Mouse (Mus musculus) hindbrain, embryonic 13.5 days (tissue): ENCODE measurements around the gene Dnah7c. TPM values are rescaled to one million over a fixed set of nuclear protein-coding genes. Genes with fewer than 3 reads are reported as not detected.
"Not testable (repeated sequence)": the region's sequence is repeated elsewhere in the genome, so short reads cannot be mapped to it uniquely, and the experiment has no call there.

Source experiments
- ATAC-seq: fragments of 200-750 bp; cut with Nextera tagmentation; 2 replicates; pipeline ENCODE4 v1.8.0; 2017; ENCODE audit warnings: moderate TSS enrichment; ENCODE audit not compliant: low FRiP score
- H3K27ac ChIP-seq: fragments of 300-500 bp; sonication (generic); 2 replicates; pipeline ENCODE4 v1.5.1; 2015; ENCODE audit warnings: inconsistent platforms, mild to moderate bottlenecking, moderate library complexity
- H3K27me3 ChIP-seq: fragments of 300-500 bp; sonication (generic); 2 replicates; pipeline ENCODE4 v1.6.1; 2015; ENCODE audit warnings: mild to moderate bottlenecking, inconsistent platforms
- H3K36me3 ChIP-seq: fragments of 300-500 bp; sonication (generic); 2 replicates; pipeline ENCODE4 v1.6.1; 2015; ENCODE audit warnings: mild to moderate bottlenecking, inconsistent platforms
- H3K4me1 ChIP-seq: fragments of 300-500 bp; sonication (generic); replicated peaks from 2 replicates; pipeline ENCODE4 v1.6.1; 2015; ENCODE audit warnings: inconsistent platforms
- H3K4me2 ChIP-seq: fragments of 300-500 bp; sonication (generic); 2 replicates; pipeline ENCODE4 v1.6.1; 2015; ENCODE audit warnings: inconsistent platforms, mild to moderate bottlenecking, moderate library complexity
- H3K4me3 ChIP-seq: fragments of 300-500 bp; sonication (generic); 2 replicates; pipeline ENCODE4 v1.5.1; 2015; ENCODE audit warnings: mild to moderate bottlenecking, inconsistent platforms
- H3K9ac ChIP-seq: fragments of 300-500 bp; sonication (generic); 2 replicates; pipeline ENCODE4 v1.6.1; 2015; ENCODE audit warnings: mild to moderate bottlenecking, inconsistent platforms
- H3K9me3 ChIP-seq: fragments of 300-500 bp; sonication (generic); 2 replicates; pipeline ENCODE4 v1.6.1; 2016; ENCODE audit warnings: inconsistent platforms
- WGBS: fragments of 180-500 bp; shearing (Covaris S2); methylation state at CpG from one replicate; pipeline ENCODE4 v1.1.7; 2015; 5-methylcytosine and 5-hydroxymethylcytosine counted together
- polyA plus RNA-seq: library from polyadenylated mRNA; unstranded; fragments of >200 nt; fragmentation: Nextera tagmentation; extraction: Ambion mirVana; gene quantifications from 2 replicates; pipeline ENCODE4 v1.2.1, GENCODE M21; 2015

Gene Dnah7c
- polyA plus RNA-seq: 0.17 and 0.23 TPM in 2 replicates

GRCm38 (mm10) chr1:46425137-46425925 is at the start of gene Dnah7c:
Dnah7c (plus strand) TSS chr1:46425592.
- 9% methylated on average over 30 of the region's 30 CpGs for WGBS
- Histone ChIP-seq H3K4me1 (peaks cover 9% of the 10 kb centered on the region; the same call in 1 of the 2 replicates), H3K4me2 (peak within 1 kb of the TSS; percentile 85), H3K9me3 (no peaks in the 10 kb centered on the region), H3K27ac (peak within 1 kb of the TSS; percentile 23; the same call in 1 of the 2 replicates), H3K4me3 (peak within 1 kb of the TSS; percentile 54), H3K36me3 (no peaks in the 10 kb centered on the region), H3K27me3 (no peaks in the 10 kb centered on the region), H3K9ac (peak within 1 kb of the TSS; percentile 71)
- ATAC-seq: peak; percentile 86

- not testable (repeated sequence) for ATAC-seq
These were observed 44.8 kb upstream of the Dnah7c start for GRCm38 (mm10) chr1:46380641-46381040.

GRCm38 (mm10) chr1:46394681-46395297 is 30.6 kb upstream of the Dnah7c start:
- WGBS: 58% methylated on average over 3 of the region's 4 CpGs
- not testable (repeated sequence) for H3K4me2 ChIP-seq

More at GRCm38 (mm10) chr1:46380641-46381040, 44.8 kb upstream of the Dnah7c start:
- H3K9me3 ChIP-seq, H3K27ac ChIP-seq, H3K27me3 ChIP-seq, H3K9ac ChIP-seq, H3K4me2 ChIP-seq, H3K4me1 ChIP-seq, H3K4me3 ChIP-seq, H3K36me3 ChIP-seq: not testable (repeated sequence)
- WGBS: 93% methylated on average over 3 of the region's 3 CpGs

GRCm38 (mm10) chr1:46408324-46409115 is 16.9 kb upstream of the Dnah7c start:
- no peak overlapping the region for H3K27ac ChIP-seq
- no peaks in the 10 kb centered on the region for H3K36me3 ChIP-seq
- no peaks in the 10 kb centered on the region for H3K4me1 ChIP-seq
- no peaks in the 10 kb centered on the region; the same call in 1 of the 2 replicates for H3K9me3 ChIP-seq
- H3K4me2 ChIP-seq: no peak overlapping the region
- no peak overlapping the region for H3K4me3 ChIP-seq
- no peaks in the 10 kb centered on the region for H3K27me3 ChIP-seq
- no peak overlapping the region for H3K9ac ChIP-seq
- WGBS: 90% methylated on average over 6 of the region's 6 CpGs
- ATAC-seq: no peak

More at GRCm38 (mm10) chr1:46394681-46395297, 30.6 kb upstream of the Dnah7c start:
- not testable (repeated sequence) for H3K4me3 ChIP-seq, H3K36me3 ChIP-seq, H3K9ac ChIP-seq, H3K9me3 ChIP-seq, H3K27me3 ChIP-seq, H3K27ac ChIP-seq, H3K4me1 ChIP-seq
- peak; percentile 73 for ATAC-seq

- not testable (repeated sequence) for H3K4me1 ChIP-seq, H3K4me2 ChIP-seq, H3K9ac ChIP-seq, H3K36me3 ChIP-seq, H3K27me3 ChIP-seq, ATAC-seq, H3K9me3 ChIP-seq, H3K27ac ChIP-seq, H3K4me3 ChIP-seq
- 93% methylated on average over 7 of the region's 7 CpGs for WGBS
These were observed 10.6 kb upstream of the Dnah7c start for GRCm38 (mm10) chr1:46414798-46415197.

- H3K36me3 ChIP-seq, H3K9me3 ChIP-seq, H3K27me3 ChIP-seq, H3K27ac ChIP-seq, H3K4me3 ChIP-seq, H3K4me1 ChIP-seq, H3K9ac ChIP-seq, H3K4me2 ChIP-seq, ATAC-seq: not testable (repeated sequence)
- WGBS: 21% methylated on average over 3 of the region's 3 CpGs
These were observed 8.4 kb upstream of the Dnah7c start for GRCm38 (mm10) chr1:46416946-46417345.

- not testable (repeated sequence) for H3K27ac ChIP-seq, H3K36me3 ChIP-seq, H3K4me3 ChIP-seq, H3K27me3 ChIP-seq, H3K4me1 ChIP-seq, H3K9me3 ChIP-seq, H3K4me2 ChIP-seq, H3K9ac ChIP-seq
- peak; percentile 89 for ATAC-seq
- WGBS: 47% methylated on average over 4 of the region's 4 CpGs
These were observed 6.4 kb upstream of the Dnah7c start for GRCm38 (mm10) chr1:46418966-46419365.

GRCm38 (mm10) chr1:46428401-46428800 is 3.0 kb downstream of the Dnah7c start:
- Histone ChIP-seq H3K36me3 (no peaks in the 10 kb centered on the region), H3K4me3 (no peak overlapping the region), H3K4me1 (peaks cover 9% of the 10 kb centered on the region; the same call in 1 of the 2 replicates), H3K27me3 (no peaks in the 10 kb centered on the region), H3K9me3 (no peaks in the 10 kb centered on the region), H3K4me2 (no peak overlapping the region), H3K9ac (no peak overlapping the region), H3K27ac (no peak overlapping the region)
- 76% methylated on average over 2 of the region's 2 CpGs for WGBS
- no peak for ATAC-seq

- H3K4me2 ChIP-seq, H3K4me1 ChIP-seq, H3K4me3 ChIP-seq, H3K27me3 ChIP-seq, H3K9me3 ChIP-seq, ATAC-seq, H3K36me3 ChIP-seq, H3K9ac ChIP-seq, H3K27ac ChIP-seq: not testable (repeated sequence)
- WGBS: 83% methylated on average over 1 of the region's 1 CpGs
These were observed 89.3 kb downstream of the Dnah7c start for GRCm38 (mm10) chr1:46514671-46515070.

- Histone ChIP-seq H3K36me3 (no peaks in the 10 kb centered on the region), H3K4me2 (no peak overlapping the region), H3K27ac (no peak overlapping the region), H3K9me3 (no peaks in the 10 kb centered on the region), H3K9ac (no peak overlapping the region), H3K4me1 (no peaks in the 10 kb centered on the region), H3K4me3 (no peak overlapping the region), H3K27me3 (no peaks in the 10 kb centered on the region)
- ATAC-seq: no peak
These were observed 95.6 kb downstream of the Dnah7c start for GRCm38 (mm10) chr1:46521032-46521431.

- H3K9ac ChIP-seq, H3K4me1 ChIP-seq, H3K4me2 ChIP-seq, H3K9me3 ChIP-seq, H3K36me3 ChIP-seq, H3K27me3 ChIP-seq, H3K27ac ChIP-seq, H3K4me3 ChIP-seq, ATAC-seq: not testable (repeated sequence)
- 58% methylated on average over 3 of the region's 3 CpGs for WGBS
These were observed 101.1 kb downstream of the Dnah7c start for GRCm38 (mm10) chr1:46526537-46526936.

- no peak overlapping the region for H3K4me3 ChIP-seq
- no peaks in the 10 kb centered on the region for H3K4me1 ChIP-seq
- no peak overlapping the region for H3K27ac ChIP-seq
- H3K36me3 ChIP-seq: no peaks in the 10 kb centered on the region
- H3K9ac ChIP-seq: no peak overlapping the region
- no peaks in the 10 kb centered on the region for H3K9me3 ChIP-seq
- no peaks in the 10 kb centered on the region for H3K27me3 ChIP-seq
- peak; percentile 68 for ATAC-seq
- 67% methylated on average over 2 of the region's 2 CpGs for WGBS
- no peak overlapping the region for H3K4me2 ChIP-seq
These were observed 119.5 kb downstream of the Dnah7c start for GRCm38 (mm10) chr1:46544812-46545421.
